Mouse (Mus musculus) intestine, postnatal 0 days (tissue): Measurements from ENCODE around the gene Atat1. TPM values are rescaled to one million over a fixed set of nuclear protein-coding genes. Genes with fewer than 3 reads are reported as not detected.
"Not testable (repeated sequence)": the region's sequence is repeated elsewhere in the genome, so short reads cannot be mapped to it uniquely, and the experiment has no call there.

Experiments used
- ATAC-seq: fragments of 200-750 bp; cut with Nextera tagmentation; 2 replicates; pipeline ENCODE4 v1.8.0; 2017; ENCODE audit warnings: mild to moderate bottlenecking, moderate TSS enrichment, moderate library complexity
- H3K27ac ChIP-seq: fragments of 300-500 bp; sonication (generic); 2 replicates; pipeline ENCODE4 v1.5.1; 2014; ENCODE audit warnings: mild to moderate bottlenecking, low read depth, low read length, moderate library complexity
- H3K27me3 ChIP-seq: fragments of 300-500 bp; sonication (generic); replicated peaks from 2 replicates; pipeline ENCODE4 v1.6.1; 2014; ENCODE audit warnings: low read length, mixed read lengths; ENCODE audit not compliant: control insufficient read depth, insufficient read depth
- H3K36me3 ChIP-seq: fragments of 300-500 bp; sonication (generic); 2 replicates; pipeline ENCODE4 v1.6.1; 2014; ENCODE audit warnings: mild to moderate bottlenecking, moderate library complexity; ENCODE audit not compliant: control insufficient read depth, insufficient read depth
- H3K4me1 ChIP-seq: fragments of 300-500 bp; sonication (generic); replicated peaks from 2 replicates; pipeline ENCODE4 v1.6.1; 2014; ENCODE audit warnings: antibody characterized with exemption, low read length, mixed read lengths; ENCODE audit not compliant: control insufficient read depth, insufficient read depth
- H3K4me2 ChIP-seq: fragments of 300-500 bp; sonication (generic); replicated peaks from 2 replicates; pipeline ENCODE4 v1.6.1; 2014; ENCODE audit warnings: low read depth, mild to moderate bottlenecking, moderate library complexity
- H3K4me3 ChIP-seq: fragments of 300-500 bp; sonication (generic); 2 replicates; pipeline ENCODE4 v1.5.1; 2014; ENCODE audit warnings: low read depth, low read length
- H3K9ac ChIP-seq: fragments of 300-500 bp; sonication (generic); 2 replicates; pipeline ENCODE4 v1.6.1; 2014; ENCODE audit warnings: mild to moderate bottlenecking, low read depth, low read length
- H3K9me3 ChIP-seq: fragments of 300-500 bp; sonication (generic); 2 replicates; pipeline ENCODE4 v1.6.1; 2016; ENCODE audit warnings: mixed run types; ENCODE audit not compliant: control insufficient read depth
- CTCF ChIP-seq: sonication (generic); IDR thresholded peaks from 2 replicates; pipeline ENCODE4 v1.5.1; 2016; ENCODE audit warnings: low read depth, mild to moderate bottlenecking, control low read depth, antibody characterized with exemption, moderate library complexity
- WGBS: fragments of 180-500 bp; shearing (Covaris S2); extraction: QIAGEN DNeasy Blood & Tissue Kit; methylation state at CpG from one replicate; pipeline ENCODE4 v1.1.7; 2014; 5-methylcytosine and 5-hydroxymethylcytosine counted together
- polyA plus RNA-seq: library from polyadenylated mRNA; unstranded; fragments of >200 nt; fragmentation: Nextera tagmentation; extraction: Ambion mirVana; gene quantifications from 2 replicates; pipeline ENCODE4 v1.2.1, GENCODE M21; 2015

The Atat1 gene
- 11.0 and 11.9 TPM in 2 replicates for polyA plus RNA-seq

DNA sequence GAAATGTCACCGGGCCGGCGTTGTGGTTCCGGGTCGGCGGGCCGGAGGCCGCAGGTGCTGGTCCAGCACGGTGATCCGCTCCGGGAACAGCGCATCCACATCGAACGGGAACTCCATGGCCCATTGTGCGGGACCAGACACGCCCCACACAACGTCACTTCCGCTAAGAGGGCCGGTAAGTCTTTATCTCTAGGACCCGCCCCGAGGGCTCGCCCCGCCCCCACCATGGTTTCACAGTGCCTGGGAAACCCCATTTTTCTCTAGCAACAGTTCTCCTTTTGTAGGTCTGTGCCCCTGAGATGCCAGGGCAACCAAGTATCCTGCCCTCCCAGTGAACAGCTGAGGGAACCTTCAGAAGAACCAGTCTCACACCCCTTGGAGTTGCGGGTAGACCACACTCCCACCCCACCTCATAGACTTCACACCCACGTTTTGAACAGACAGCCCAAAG lies at the start of gene Atat1:
Gene Atat1, minus strand, starts transcription at position 157 of the 451 bp plus-strand sequence.
- Histone ChIP-seq H3K4me1 (0 out of 2 replicates have a peak, but pooled peaks cover 3% of the 10 kb centered on the region), H3K27ac (peak within 1 kb of the TSS; percentile 78), H3K9ac (peak within 1 kb of the TSS; percentile 64), H3K4me2 (peak within 1 kb of the TSS; percentile 89), H3K36me3 (peaks cover 26% of the 10 kb centered on the region), H3K4me3 (peak within 1 kb of the TSS; percentile 67), H3K27me3 (no peaks in the 10 kb centered on the region), H3K9me3 (no peaks in the 10 kb centered on the region)
- peak; percentile 86 for ATAC-seq
- TF ChIP-seq CTCF: no peak
- 2% methylated on average over 25 of the region's 25 CpGs for WGBS

DNA sequence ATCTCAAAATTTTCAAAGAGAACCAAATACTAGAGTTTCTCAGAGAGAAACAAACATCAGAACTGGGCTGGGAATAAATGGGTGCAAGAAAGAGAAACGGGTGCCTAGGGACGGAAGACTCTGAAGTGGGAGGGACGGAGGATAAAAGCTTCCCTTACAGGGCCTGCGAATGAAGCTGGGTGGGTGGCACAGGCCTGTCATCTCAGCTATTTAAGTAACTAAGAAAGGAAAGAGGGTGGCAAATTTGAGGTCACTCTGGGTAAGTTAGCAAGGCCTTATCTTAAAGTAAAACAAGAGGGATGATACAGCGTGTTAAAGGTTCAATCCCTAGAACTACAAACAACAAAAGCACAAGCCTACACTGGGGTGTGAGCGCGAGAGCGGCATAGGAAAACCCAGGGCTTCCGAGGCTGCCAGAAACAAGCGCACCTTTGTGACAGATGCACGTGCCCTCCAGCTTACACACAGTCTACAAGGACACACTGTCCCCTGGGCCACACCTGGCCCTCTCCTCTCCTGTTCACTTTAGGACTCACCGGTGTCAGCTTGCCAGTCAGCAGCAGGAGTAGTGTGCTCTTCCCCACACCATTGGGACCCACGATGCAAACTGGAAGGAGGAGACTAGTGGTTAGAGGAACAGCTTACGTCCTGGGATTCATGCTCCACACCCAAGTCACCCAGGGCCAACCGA lies 48.8 kb upstream of the Atat1 start:
- 95% methylated on average over 15 of the region's 15 CpGs for WGBS
- Histone ChIP-seq H3K36me3 (peaks cover 84% of the 10 kb centered on the region), H3K4me3 (no peak overlapping the region), H3K4me2 (no peak overlapping the region), H3K9ac (no peak overlapping the region), H3K4me1 (no peaks in the 10 kb centered on the region), H3K27me3 (no peaks in the 10 kb centered on the region), H3K9me3 (no peaks in the 10 kb centered on the region), H3K27ac (no peak overlapping the region)
- no peak for ATAC-seq
- TF ChIP-seq CTCF: no peak

DNA sequence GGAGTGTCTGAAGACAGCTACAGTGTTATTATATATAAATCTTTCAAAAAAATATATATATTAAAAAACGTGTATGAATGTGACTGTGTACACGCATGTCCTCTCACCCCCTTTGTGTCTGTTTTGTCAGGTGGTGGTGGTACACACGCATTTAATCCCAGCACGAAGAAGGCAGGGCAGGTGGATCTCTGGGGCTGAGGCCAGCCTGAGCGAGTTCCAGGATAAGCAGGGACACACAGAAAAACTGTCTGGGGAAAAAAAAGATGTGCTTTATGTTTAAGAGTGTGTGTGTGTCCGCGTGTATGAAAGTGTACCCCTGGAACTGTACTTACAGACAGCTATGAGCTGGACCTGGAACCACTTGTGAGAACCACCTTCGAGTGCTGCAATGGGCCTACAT lies 44.8 kb upstream of the Atat1 start:
- no peak overlapping the region for H3K27ac ChIP-seq

DNA sequence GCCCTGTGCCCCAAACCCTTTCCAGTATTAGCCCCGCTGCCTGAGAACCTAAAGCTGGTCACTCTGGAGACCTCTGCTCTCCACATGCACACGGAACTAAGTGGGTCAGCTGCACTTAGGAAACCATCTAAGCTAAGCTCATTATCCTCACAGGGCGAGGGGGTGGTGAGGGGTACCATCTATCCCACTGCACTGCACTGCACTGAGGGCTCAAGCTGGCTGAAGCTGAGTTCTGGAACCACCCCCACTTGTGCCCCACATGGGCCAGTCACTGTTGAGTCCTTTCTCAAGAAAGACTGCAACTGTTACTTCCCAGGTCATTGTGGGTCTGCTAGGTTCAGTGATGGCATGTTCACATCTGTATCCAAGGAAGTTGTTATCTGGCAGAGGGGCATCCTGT lies 42.7 kb upstream of the Atat1 start:
- not testable (repeated sequence) for ATAC-seq

More for the DNA sequence above, 44.8 kb upstream of the Atat1 start:
- Histone ChIP-seq H3K4me3 (no peak overlapping the region), H3K9me3 (no peaks in the 10 kb centered on the region), H3K27me3 (no peaks in the 10 kb centered on the region), H3K4me1 (no peaks in the 10 kb centered on the region), H3K9ac (no peak overlapping the region), H3K36me3 (peaks cover 44% of the 10 kb centered on the region), H3K4me2 (no peak overlapping the region)
- WGBS: 76% methylated on average over 8 of the region's 8 CpGs
- TF ChIP-seq CTCF: no peak
- no peak for ATAC-seq

DNA sequence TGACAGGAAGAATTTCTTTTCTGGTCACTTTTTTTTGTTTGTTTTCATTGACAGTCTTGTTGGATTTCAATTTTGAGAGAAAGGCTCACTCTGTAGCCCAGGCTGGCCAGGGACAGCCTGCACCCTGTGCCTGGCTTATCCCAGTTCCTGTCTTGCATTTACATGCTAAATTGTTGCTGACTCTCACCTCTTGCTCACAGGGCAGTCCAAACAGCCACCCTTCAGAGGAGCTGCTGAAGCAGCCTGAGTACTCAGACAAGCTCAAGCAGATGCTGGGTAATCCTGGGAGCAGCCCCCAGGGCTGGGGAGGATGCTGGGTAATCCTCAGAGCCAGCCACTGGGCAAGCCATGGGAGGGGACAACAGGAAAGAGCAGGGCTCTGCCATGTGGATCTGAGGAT lies 41.1 kb upstream of the Atat1 start:
- not testable (repeated sequence) for H3K4me3 ChIP-seq, H3K36me3 ChIP-seq, ATAC-seq, H3K4me1 ChIP-seq, H3K27me3 ChIP-seq, H3K27ac ChIP-seq, H3K9ac ChIP-seq, H3K4me2 ChIP-seq, H3K9me3 ChIP-seq

More for the DNA sequence above, 42.7 kb upstream of the Atat1 start:
- H3K9ac ChIP-seq, H3K4me2 ChIP-seq, H3K27ac ChIP-seq, H3K4me3 ChIP-seq, H3K27me3 ChIP-seq, H3K9me3 ChIP-seq, H3K4me1 ChIP-seq: not testable (repeated sequence)
- peaks cover 23% of the 10 kb centered on the region for H3K36me3 ChIP-seq
- 68% methylated on average over 2 of the region's 3 CpGs for WGBS

DNA sequence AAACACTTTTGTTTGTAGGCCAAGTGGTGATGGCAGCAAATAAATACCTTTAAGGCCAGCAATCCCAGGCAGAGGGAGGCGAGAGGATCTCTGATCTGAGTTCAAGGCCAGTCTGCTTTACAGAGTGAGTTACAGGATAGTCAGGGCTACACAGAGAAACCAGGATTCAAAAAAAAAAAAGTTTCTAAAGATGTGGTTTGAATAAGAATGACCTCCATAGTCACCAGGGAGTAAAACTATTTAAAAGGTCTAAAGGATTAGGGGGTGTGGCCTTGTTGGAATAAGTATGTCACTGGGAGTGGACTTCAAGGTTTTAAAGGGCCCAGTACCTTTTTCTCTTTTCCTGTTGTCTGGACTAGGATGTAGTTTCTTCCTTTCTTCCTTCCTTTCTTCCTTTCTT lies 30.1 kb upstream of the Atat1 start:
- H3K36me3 ChIP-seq: no peaks in the 10 kb centered on the region
- H3K9me3 ChIP-seq: no peaks in the 10 kb centered on the region
- H3K4me3 ChIP-seq: no peak overlapping the region
- H3K4me2 ChIP-seq: no peak overlapping the region
- no peak overlapping the region for H3K27ac ChIP-seq
- ATAC-seq: no peak
- 46% methylated on average over 1 of the region's 1 CpGs for WGBS
- no peak for TF ChIP-seq CTCF
- H3K4me1 ChIP-seq: no peaks in the 10 kb centered on the region
- H3K9ac ChIP-seq: no peak overlapping the region
- H3K27me3 ChIP-seq: no peaks in the 10 kb centered on the region
